Mouse (Mus musculus) 3T3-L1 (cell line): ENCODE measurements around the gene Gucd1.
A peak's percentile ranks its signal among the peaks of the same experiment; 100 is the strongest.
"Not testable (repeated sequence)": the region's sequence is repeated elsewhere in the genome, so short reads cannot be mapped to it uniquely, and the experiment has no call there.

Experiments used
- DNase-seq: peaks from one replicate; pipeline ENCODE4 v3.0.0-alpha.2; 2015; ENCODE audit warnings: low read depth, low spot score

The Gucd1 gene

GRCm38 (mm10) chr10:75504234-75505129 lies 13.3 kb downstream of the Gucd1 start:
- peak; percentile 93 for DNase-seq

- DNase-seq: no peak
Observed at GRCm38 (mm10) chr10:75503692-75504091, 14.1 kb downstream of the Gucd1 start.

- DNase-seq: no peak
Observed at GRCm38 (mm10) chr10:75501641-75502040, 16.1 kb downstream of the Gucd1 start.

DNA sequence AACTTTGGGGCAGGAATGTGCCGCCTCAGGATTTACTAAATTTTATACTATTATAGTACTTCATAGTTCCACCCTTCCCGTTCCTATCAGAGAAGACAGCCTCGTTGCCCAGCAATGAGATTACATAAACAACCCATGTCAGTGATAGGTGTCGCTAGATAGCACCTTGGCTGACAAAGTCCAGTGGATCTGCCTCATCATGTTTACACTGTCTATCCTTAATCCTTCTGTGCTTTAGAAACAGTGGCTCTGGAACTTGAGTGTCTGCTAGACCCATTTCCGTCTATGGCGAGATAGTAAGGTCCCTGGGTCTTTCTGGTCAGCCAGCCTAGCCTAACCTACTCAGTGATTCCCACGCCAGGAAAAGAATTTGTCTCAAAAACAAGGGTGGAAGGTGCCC lies 17.4 kb downstream of the Gucd1 start:
- no peak for DNase-seq

GRCm38 (mm10) chr10:75499791-75500190 lies 18.0 kb downstream of the Gucd1 start:
- no peak for DNase-seq

- DNase-seq: not testable (repeated sequence)
Observed at GRCm38 (mm10) chr10:75499214-75499613, 18.6 kb downstream of the Gucd1 start.

GRCm38 (mm10) chr10:75495921-75496320 lies 21.9 kb downstream of the Gucd1 start:
- no peak for DNase-seq

- DNase-seq: no peak
Observed at GRCm38 (mm10) chr10:75495304-75495703, 22.5 kb downstream of the Gucd1 start.

- DNase-seq: no peak
Observed at GRCm38 (mm10) chr10:75491936-75492262, 25.9 kb downstream of the Gucd1 start.

GRCm38 (mm10) chr10:75491234-75491935 lies 26.4 kb downstream of the Gucd1 start:
- DNase-seq: no peak

DNA sequence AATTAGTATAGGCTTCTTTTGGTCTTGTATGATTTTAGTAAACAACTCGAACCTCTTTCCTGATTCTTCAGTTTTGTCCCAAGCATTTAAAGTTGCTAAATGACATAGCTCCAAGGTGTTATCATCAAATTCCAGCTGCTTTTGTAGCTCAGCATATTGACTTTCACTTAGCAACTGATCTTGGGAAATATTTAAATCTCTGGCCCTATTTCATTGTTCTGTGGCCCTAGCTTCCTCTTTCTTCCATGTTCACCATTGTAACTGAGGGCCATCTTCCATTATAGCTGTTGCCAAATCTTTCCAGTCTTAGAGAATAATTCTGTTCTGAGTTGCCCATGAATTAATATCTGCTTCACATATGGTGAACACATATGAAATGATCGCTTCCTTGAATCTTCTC lies 27.0 kb downstream of the Gucd1 start:
- DNase-seq: no peak

DNA sequence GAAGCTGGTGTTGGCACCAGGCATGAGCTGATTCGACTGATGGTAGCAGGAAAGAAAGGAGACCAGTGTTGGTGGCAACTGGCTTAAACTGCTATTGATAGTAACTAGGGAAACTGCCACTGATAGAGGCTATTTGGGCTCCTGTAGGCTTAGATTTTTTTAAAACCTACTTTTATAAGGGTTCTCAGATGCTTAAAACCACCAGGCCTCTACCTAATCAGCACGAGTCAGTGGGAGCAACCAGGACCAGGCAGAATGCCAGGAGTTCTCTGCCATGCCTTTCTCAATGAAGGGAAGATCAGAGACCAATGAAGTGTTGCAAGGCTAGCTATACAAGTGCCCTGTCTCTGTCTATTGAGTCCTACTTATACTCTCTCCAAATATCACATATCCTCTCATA lies 28.2 kb downstream of the Gucd1 start:
- peak; percentile 63 for DNase-seq

DNA sequence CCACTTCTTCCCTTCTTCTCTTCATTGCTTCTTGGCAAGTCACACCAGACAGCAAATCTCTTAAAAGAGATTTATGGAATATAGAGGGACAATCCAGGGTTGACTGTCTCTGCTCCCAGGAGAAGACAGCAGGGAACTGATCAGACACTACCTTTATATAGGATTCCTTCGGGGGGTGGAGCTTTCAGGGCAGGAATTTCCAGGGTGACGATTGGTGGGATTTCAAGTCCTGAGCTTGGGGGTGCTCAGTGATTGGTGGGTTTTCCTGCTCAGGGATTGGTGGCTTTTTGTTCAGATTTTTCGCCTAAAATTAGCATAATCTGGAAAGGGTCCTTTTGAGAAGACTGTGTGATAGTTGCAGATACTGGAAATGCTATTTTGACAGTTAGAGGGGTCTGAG lies 30.6 kb downstream of the Gucd1 start:
- DNase-seq: no peak

DNA sequence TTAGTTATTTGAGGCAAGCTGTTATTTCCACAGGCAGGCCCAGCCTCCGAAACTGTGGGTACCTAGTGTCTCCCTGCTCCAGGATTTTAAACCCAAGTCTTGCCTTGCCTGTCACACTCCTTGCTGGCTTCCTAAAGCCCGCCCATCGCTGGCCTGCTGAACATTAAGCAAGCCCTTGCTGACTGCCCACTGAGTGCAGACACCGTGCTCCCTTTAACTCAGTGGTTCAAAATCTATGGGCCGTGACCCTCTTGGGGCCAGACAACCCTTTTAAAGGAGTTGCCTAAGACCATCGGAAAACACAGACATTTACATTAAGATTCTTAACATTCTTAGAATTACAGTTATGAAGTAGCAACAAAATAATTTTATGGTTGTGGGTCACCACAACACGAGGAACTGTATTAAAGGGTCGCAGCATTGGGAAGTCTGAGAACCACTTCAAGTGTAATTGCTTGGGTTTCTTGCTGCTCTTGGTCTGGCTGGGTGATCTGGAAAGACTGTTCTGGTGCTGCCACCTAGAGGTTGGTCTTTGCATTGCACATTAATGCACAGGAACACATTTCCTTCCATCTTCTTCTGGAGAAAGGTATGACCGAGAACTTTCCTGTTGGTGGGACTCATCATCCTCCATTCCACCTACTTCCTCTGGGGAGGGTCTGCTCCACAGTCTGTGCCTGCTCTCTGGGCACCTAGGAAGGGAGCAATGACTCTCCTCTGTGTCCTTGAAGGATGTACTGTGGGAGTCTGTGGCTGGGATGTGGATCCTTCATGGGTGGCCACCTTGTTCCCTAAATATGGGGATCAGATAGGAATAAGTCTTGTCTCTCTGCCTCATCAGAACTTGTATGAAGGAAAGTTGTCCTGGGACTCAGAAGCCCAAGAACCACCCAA lies 31.4 kb downstream of the Gucd1 start:
- peak; percentile 85 for DNase-seq

- no peak for DNase-seq
Observed at GRCm38 (mm10) chr10:75484767-75485166, 33.0 kb downstream of the Gucd1 start.

- no peak for DNase-seq
Observed at GRCm38 (mm10) chr10:75484066-75484465, 33.7 kb downstream of the Gucd1 start.

- DNase-seq: no peak
Observed at GRCm38 (mm10) chr10:75482919-75483483, 34.8 kb downstream of the Gucd1 start.

GRCm38 (mm10) chr10:75482271-75482670 lies 35.5 kb downstream of the Gucd1 start:
- no peak for DNase-seq

GRCm38 (mm10) chr10:75481703-75482102 lies 36.1 kb downstream of the Gucd1 start:
- no peak for DNase-seq

DNA sequence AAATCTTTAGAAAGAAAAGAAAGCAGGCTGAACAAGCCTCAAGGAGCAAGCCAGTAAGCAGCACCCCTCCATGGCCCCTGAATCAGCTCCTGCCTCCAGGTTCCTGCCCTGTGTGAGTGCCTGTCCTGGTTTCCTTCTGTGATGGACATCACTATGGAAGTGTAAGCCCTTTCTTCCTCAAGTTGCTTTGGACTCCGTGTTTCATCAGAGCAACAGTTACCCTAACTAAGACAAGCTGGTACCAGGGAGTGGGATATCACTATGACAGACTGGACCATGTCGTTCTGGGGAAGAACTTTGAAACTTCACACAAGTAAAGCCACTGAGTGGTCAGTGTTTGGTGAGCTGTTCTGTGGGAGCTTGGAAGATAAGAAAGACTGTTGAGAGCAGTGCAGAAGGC lies 37.8 kb downstream of the Gucd1 start:
- DNase-seq: no peak

GRCm38 (mm10) chr10:75477034-75477433 lies 40.7 kb downstream of the Gucd1 start:
- DNase-seq: peak; percentile 51
